Mouse (Mus musculus): ENCODE results near the gene Gng2. TPM values are rescaled to one million over a fixed set of nuclear protein-coding genes. Genes with fewer than 3 reads are reported as not detected.
A peak's percentile ranks its signal among the peaks of the same experiment; 100 is the strongest.

Gene Gng2
- total RNA-seq, 2 experiments from 2014 or later = 54.1 to 57.2 TPM

- peak; percentile 81 for DNase-seq
These were observed 781 bp downstream of the Gng2 start for GRCm38 (mm10) chr14:19976421-19977270.

- DNase-seq = no peak
These were observed 2.4 kb downstream of the Gng2 start for GRCm38 (mm10) chr14:19974978-19975493.

GRCm38 (mm10) chr14:19974429-19974828, 3.0 kb downstream of the Gng2 start:
- no peak for DNase-seq

- DNase-seq = no peak
These were observed 5.0 kb downstream of the Gng2 start for GRCm38 (mm10) chr14:19972316-19973029.

DNA sequence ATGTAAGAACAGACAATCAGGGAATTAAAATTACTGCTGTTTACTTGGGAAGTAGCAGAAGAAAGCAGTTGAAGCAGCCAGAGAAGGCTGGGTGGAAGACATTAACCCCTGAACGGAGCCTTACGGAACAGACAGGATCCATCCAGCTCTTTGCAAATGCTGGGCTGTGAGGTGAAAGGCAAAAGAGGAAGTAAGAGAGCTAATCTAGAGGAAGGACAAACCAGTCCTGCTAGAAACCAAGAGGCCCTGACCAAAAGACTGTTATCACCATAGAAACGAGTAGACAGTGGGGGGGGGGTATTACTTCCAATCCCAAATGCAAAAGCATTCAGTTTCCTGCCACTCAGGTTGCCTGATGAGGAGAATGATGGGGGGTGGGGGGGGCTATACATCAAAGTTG, 6.6 kb downstream of the Gng2 start:
- DNase-seq = no peak

DNA sequence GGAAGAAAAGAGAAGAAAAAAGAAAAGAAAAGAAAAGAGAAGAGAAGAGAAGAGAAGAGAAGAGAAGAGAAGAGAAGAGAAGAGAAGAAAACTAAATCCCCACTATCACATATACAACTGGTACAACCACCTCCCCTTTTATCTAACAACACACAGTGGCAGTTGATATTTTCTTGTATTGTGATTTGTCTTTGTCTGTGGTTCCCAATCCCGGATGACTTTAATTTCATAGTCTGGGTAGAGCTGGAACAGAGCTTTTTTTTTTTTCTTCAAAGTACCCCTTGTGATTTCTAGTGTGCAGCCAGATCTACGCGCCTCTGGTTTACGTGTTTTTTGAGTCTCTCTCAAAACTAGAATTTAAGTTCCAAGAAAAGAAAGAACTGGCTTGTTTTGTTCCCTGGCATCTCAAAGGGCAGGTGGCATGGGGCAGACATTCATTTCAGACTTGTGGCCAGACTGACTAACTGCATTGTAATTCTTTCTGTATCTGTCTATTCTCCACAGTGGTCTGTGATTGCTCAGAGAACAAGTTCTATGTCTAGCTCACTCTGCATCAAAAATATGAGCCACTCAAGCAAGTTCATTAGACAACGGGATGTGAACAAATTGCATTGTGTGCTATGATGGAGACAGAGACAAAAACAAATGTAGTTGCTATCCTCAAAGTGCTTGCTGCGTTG, 7.2 kb downstream of the Gng2 start:
- DNase-seq = no peak

GRCm38 (mm10) chr14:19969566-19969965, 7.9 kb downstream of the Gng2 start:
- no peak for DNase-seq

DNA sequence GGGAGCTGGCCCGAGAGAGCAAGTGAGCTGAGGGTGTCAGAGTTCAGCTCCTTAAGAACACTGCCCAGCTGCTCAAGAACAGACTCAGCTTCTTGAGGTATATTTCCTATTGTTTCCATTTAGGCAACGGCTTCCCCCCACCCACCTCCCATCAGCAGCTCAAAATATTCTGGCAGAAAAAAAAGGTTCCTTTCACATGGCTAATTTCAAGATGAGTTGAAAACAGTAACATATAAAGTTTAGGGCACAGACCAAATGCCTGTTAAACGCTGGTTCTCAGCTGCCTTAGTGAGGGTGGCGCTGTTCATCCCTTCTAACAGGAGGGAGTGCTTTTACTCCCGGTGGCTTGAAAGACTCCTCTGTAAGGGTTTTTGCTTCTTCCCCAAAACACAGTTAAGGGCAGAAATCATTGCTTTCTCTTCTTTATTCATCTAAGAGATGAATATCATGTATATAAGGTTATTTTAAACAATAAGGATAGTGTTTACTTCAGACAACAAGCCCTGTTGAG, 8.4 kb downstream of the Gng2 start:
- no peak for DNase-seq

DNA sequence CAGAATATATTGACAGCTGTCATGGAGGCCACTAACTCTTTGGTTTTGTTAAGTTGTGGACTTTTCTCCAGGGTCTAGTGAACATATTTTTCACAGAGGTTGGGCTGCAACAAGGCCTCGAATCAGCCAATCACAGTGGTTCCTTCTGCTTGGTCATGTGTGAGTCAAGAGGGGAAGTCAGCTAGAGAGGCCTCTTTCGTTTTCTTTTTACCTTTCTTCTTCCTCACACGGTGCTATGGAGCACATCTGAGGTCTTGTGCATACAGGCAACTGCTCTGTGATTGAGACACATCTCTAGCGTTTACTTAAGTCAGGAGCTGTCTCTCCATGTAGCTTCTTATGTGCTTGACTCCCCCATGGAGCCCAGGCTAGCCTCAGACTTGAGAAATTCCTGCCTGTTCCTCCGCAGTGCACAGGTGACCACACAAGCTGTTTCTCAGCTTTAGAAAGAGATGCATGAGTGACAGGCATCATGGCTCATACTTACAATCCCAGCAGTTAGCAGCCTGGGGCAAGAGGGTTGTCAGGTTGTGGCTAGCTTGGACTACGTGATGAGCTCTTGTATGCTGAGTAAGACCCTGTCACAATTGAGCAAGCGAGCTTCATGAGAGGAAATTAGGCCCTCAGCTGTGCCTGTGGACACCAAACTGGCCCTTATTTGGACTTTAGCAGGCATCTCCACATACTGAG, 9.0 kb downstream of the Gng2 start:
- no peak for DNase-seq

DNA sequence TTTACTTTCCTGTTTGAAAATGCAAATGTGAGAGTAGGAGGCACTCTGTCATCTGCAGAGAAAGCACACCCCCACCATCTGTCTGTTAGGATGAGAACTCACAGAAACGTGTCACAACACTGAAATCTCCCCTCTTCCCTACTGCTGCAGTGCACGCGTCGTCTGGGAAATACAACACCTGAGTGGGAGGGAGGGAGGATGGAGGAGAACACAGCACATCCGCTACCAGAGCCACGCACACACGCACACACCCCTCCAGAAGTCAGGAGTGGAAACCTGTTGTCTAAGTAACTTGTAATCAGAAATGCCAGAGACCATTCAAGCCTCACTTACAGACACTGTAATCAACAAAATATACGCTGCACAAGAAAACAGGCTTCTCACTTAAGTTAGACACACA, 9.9 kb downstream of the Gng2 start:
- DNase-seq = no peak

DNA sequence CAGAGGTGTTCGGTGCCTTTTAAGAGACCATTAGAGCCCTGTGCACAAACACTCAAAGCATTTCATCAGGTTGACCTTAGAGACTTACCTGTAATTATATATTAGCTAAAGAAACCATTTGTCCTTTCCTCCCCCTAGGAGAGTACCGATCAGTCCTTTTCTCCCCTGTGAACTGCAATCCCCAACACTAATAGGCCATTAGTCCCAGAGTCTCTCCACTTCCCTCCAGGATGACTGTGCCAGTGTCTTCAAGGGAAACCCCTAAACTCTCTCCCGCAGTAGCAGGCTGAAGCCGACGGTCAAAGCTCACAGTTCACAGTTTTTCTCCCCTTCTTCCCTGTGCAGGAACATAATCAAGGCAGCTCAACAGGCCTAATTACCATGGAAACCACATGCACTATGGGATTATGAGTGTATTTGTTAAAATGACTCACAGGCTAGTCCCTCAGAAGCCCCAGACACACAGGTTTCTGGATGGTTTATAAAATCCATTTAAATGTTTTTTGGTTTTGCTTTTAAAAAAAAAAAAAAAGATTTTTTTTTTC, 13.4 kb downstream of the Gng2 start:
- DNase-seq = no peak

GRCm38 (mm10) chr14:19961924-19962915, 15.2 kb downstream of the Gng2 start:
- no peak for DNase-seq

GRCm38 (mm10) chr14:19959860-19960259, 17.6 kb downstream of the Gng2 start:
- no peak for DNase-seq

- no peak for DNase-seq
These were observed 22.4 kb downstream of the Gng2 start for GRCm38 (mm10) chr14:19955077-19955476.

- DNase-seq = no peak
These were observed 26.6 kb downstream of the Gng2 start for GRCm38 (mm10) chr14:19950812-19951211.

DNA sequence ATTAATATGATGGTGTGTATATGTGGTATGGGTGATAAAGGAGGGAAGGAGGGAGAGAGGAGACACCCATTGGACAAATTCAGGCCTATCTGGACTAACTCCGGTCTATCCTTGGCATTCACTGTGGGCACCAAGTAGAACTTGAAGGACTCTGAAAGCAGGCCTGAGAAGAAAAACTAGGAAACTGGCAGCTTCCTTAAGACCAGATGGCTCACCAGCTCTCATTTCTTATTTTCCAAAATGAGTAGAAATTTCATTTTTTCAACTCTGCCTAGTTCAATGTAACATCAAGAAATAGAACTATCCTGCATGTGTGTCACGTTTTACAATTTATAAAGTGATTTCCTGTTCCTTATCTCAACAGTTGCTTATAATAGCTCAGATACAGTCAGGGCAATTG, 28.0 kb downstream of the Gng2 start:
- no peak for DNase-seq

GRCm38 (mm10) chr14:19946221-19946620, 31.2 kb downstream of the Gng2 start:
- no peak for DNase-seq

DNA sequence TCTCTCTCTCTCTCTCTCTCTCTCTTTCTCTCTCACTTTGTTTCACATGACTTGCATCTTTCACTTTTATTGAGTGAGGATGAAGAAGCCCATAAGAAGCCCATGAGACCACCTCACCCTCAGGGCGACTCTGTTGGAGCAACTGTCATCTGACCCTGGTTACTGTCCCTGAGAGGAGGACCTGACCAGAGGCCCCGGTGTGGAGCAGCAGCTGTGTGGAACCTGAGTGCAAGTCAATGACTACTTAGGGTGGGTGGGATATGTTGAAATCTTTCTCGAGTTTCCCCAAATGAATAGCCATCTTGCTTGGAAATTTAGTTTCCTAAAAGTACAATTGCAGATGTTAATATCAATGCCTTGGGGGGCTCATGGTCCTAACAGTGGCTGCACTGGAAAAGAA, 34.7 kb downstream of the Gng2 start:
- DNase-seq = no peak

DNA sequence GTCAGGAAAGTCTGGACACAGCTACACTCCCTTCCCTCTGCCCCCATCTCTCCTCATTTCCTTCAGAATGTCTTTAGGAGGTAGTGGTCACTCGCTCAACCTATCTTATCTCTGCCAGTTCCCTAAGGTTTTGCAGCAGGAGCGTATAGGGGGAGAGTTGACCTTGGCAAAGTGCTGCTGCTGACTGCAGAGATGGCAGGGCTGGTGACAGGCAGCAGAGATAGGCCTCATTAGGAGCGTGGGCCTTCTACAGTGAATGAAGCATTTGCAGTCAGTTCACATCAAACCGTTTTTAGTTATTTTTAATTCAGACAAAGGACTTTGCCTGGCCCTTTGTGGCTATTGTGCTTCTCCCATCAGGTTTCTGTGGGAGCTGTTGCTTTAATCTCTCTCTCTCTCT, 35.1 kb downstream of the Gng2 start:
- DNase-seq = peak; percentile 13

DNA sequence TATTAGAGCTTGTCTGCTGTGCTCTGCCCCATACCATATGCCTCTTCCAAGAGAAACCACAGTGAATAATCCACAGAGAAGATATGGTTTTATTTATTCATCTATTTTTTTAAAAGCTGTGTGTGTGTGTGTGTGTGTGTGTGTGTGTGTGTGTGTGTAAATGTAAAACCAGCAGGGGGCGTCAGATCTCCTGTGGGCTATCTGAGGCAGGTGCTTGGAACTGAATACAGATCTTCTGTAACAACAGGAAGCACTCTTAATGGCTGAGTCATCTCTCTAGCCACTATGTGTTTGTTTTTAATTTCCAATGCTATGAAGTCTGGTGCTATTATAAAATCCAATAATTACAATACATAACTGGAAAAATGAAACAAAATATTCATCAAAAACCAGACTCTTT, 37.4 kb downstream of the Gng2 start:
- DNase-seq = no peak

DNA sequence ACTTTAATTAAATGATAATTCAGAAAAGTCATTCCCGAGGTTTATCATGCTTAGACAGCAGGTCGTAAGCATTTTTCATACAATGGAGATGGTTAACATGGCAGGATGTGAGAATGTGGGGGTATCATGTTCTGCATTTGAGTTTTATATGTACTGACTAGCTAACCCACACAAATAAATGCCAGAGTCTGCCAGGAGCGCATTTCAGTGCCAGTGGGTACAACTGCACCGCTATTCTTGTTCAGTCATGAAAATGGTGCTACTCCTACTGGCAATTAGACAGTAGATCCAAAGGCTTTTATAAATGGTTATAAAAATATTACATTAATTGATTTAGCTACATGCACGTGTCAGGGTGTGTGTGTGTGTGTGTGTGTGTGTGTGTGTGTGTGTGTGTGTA, 38.9 kb downstream of the Gng2 start:
- no peak for DNase-seq
